Mouse (Mus musculus): Measurements from ENCODE around the gene Srsf10.

GRCm38 (mm10) chr4:135875991-135876582, 20.5 kb downstream of the Srsf10 start:
- TF ChIP-seq EP300 (IDR thresholded peaks at IDR 0.05; ENCODE audit: low read depth), result no peak
- TF ChIP-seq CTCF (IDR thresholded peaks at IDR 0.05; ENCODE audit: low read depth), result no peak
